Mouse (Mus musculus) forebrain, embryonic 16.5 days (tissue): ENCODE data around the gene Slc2a5. TPM values are rescaled to one million over a fixed set of nuclear protein-coding genes. Genes with fewer than 3 reads are reported as not detected.

Experiments used
- ATAC-seq: fragments of 200-750 bp; cut with Nextera tagmentation; 2 replicates; pipeline ENCODE4 v1.8.0; 2017; ENCODE audit warnings: mild to moderate bottlenecking, moderate library complexity
- H3K27ac ChIP-seq: fragments of 300-500 bp; sonication (generic); 2 replicates; pipeline ENCODE4 v1.5.1; 2014; ENCODE audit warnings: low read length, control low read depth
- H3K27me3 ChIP-seq: fragments of 300-500 bp; sonication (generic); replicated peaks from 2 replicates; pipeline ENCODE4 v1.6.1; 2014; ENCODE audit warnings: low read length; ENCODE audit not compliant: control insufficient read depth, insufficient read depth
- H3K36me3 ChIP-seq: fragments of 300-500 bp; sonication (generic); 2 replicates; pipeline ENCODE4 v1.6.1; 2014; ENCODE audit not compliant: control insufficient read depth, insufficient read depth
- H3K4me1 ChIP-seq: fragments of 300-500 bp; sonication (generic); replicated peaks from 2 replicates; pipeline ENCODE4 v1.6.1; 2014; ENCODE audit warnings: low read length; ENCODE audit not compliant: control insufficient read depth, insufficient read depth
- H3K4me2 ChIP-seq: fragments of 300-500 bp; sonication (generic); 2 replicates; pipeline ENCODE4 v1.6.1; 2014; ENCODE audit warnings: mild to moderate bottlenecking, low read length, control low read depth
- H3K4me3 ChIP-seq: fragments of 300-500 bp; sonication (generic); replicated peaks from 2 replicates; pipeline ENCODE4 v1.5.1; 2014; ENCODE audit warnings: mild to moderate bottlenecking, low read length, control low read depth
- H3K9ac ChIP-seq: fragments of 300-500 bp; sonication (generic); replicated peaks from 2 replicates; pipeline ENCODE4 v1.6.1; 2014; ENCODE audit warnings: low read depth, low read length, control low read depth
- H3K9me3 ChIP-seq: fragments of 300-500 bp; sonication (generic); 2 replicates; pipeline ENCODE4 v1.6.1; 2016; ENCODE audit warnings: low read length; ENCODE audit not compliant: control insufficient read depth
- WGBS: fragments of 180-500 bp; shearing (Covaris S2); extraction: QIAGEN DNeasy Blood & Tissue Kit; methylation state at CpG from one replicate; pipeline ENCODE4 v1.1.7; 2014; 5-methylcytosine and 5-hydroxymethylcytosine counted together
- polyA plus RNA-seq: library from polyadenylated mRNA; unstranded; fragments of >200 nt; fragmentation: Nextera tagmentation; extraction: Ambion mirVana; gene quantifications from 2 replicates; pipeline ENCODE4 v1.2.1, GENCODE M21; 2015

Gene Slc2a5
- polyA plus RNA-seq, 1 experiment from 2014 or later = 2.7 TPM

GRCm38 (mm10) chr4:150085366-150085765 is 33.7 kb upstream of the Slc2a5 start:
- Histone ChIP-seq H3K9me3 (no peaks in the 10 kb centered on the region; the same call in 1 of the 2 replicates), H3K27me3 (peaks cover 15% of the 10 kb centered on the region), H3K27ac (no peak overlapping the region), H3K9ac (no peak overlapping the region), H3K4me2 (no peak overlapping the region), H3K4me1 (peaks cover 10% of the 10 kb centered on the region), H3K36me3 (no peaks in the 10 kb centered on the region), H3K4me3 (no peak overlapping the region)
- 68% methylated on average over 4 of the region's 4 CpGs for WGBS
- ATAC-seq = no peak

GRCm38 (mm10) chr4:150086841-150087160 is 32.3 kb upstream of the Slc2a5 start:
- peak overlapping the region; percentile 66 for H3K9ac ChIP-seq
- no peak overlapping the region for H3K27ac ChIP-seq
- ATAC-seq = no peak

GRCm38 (mm10) chr4:150087161-150087889 is 31.8 kb upstream of the Slc2a5 start, which contains the start of gene Gpr157:
Gene Gpr157, plus strand, starts transcription at chr4:150087365.
- H3K36me3 ChIP-seq = no peaks in the 10 kb centered on the region
- WGBS = 0% methylated on average over 55 of the region's 56 CpGs
- peak within 1 kb of the TSS; percentile 99 for H3K4me2 ChIP-seq
- no peak within 1 kb of the TSS; the same call in 1 of the 2 replicates for H3K27ac ChIP-seq
- ATAC-seq = peak; percentile 97
- peak within 1 kb of the TSS; percentile 66 for H3K9ac ChIP-seq
- H3K9me3 ChIP-seq = no peaks in the 10 kb centered on the region; the same call in 1 of the 2 replicates
- peak within 1 kb of the TSS; percentile 58 for H3K4me3 ChIP-seq
- H3K4me1 ChIP-seq = peaks cover 10% of the 10 kb centered on the region
- peaks cover 17% of the 10 kb centered on the region for H3K27me3 ChIP-seq

More at GRCm38 (mm10) chr4:150086841-150087160, 32.3 kb upstream of the Slc2a5 start:
- Histone ChIP-seq H3K9me3 (no peaks in the 10 kb centered on the region; the same call in 1 of the 2 replicates), H3K36me3 (no peaks in the 10 kb centered on the region), H3K27me3 (peaks cover 16% of the 10 kb centered on the region), H3K4me3 (peak overlapping the region; percentile 58), H3K4me1 (peaks cover 10% of the 10 kb centered on the region), H3K4me2 (peak overlapping the region; percentile 99)
- 2% methylated on average over 7 of the region's 7 CpGs for WGBS

- no peak for ATAC-seq
Observed at GRCm38 (mm10) chr4:150087890-150088530, 31.1 kb upstream of the Slc2a5 start.

DNA sequence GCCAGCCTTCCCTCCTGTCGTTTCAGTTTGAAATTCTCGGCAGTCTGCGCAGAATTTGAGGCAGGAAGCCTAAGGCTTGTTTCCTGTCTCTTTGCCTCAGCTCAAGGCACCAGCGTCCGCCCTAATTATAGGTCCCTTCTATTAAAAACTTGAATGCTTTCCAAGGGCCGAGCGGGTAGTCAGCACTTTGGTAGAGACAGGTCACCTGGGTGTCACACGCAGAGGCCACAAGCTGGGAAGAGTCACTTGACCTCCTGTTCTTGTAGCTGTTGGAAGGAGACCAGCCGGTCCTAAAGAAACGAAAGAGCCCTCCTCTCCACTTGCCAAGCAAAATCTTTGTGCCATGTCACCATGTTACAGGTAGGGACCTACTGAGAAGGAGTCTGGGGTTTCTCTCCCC is 30.0 kb upstream of the Slc2a5 start:
- Histone ChIP-seq H3K9me3 (no peaks in the 10 kb centered on the region; the same call in 1 of the 2 replicates), H3K9ac (no peak overlapping the region), H3K36me3 (no peaks in the 10 kb centered on the region), H3K27me3 (peaks cover 17% of the 10 kb centered on the region), H3K4me2 (no peak overlapping the region), H3K4me1 (peaks cover 10% of the 10 kb centered on the region), H3K4me3 (no peak overlapping the region), H3K27ac (no peak overlapping the region)
- 74% methylated on average over 10 of the region's 10 CpGs for WGBS
- no peak for ATAC-seq

More at GRCm38 (mm10) chr4:150087890-150088530, 31.1 kb upstream of the Slc2a5 start:
- no peaks in the 10 kb centered on the region for H3K36me3 ChIP-seq
- WGBS = 16% methylated on average over 29 of the region's 29 CpGs
- peaks cover 10% of the 10 kb centered on the region for H3K4me1 ChIP-seq
- peak overlapping the region; percentile 99 for H3K4me2 ChIP-seq
- H3K27me3 ChIP-seq = peaks cover 17% of the 10 kb centered on the region
- no peak overlapping the region for H3K27ac ChIP-seq
- peak overlapping the region; percentile 58 for H3K4me3 ChIP-seq
- no peaks in the 10 kb centered on the region; the same call in 1 of the 2 replicates for H3K9me3 ChIP-seq
- peak overlapping the region; percentile 66 for H3K9ac ChIP-seq

DNA sequence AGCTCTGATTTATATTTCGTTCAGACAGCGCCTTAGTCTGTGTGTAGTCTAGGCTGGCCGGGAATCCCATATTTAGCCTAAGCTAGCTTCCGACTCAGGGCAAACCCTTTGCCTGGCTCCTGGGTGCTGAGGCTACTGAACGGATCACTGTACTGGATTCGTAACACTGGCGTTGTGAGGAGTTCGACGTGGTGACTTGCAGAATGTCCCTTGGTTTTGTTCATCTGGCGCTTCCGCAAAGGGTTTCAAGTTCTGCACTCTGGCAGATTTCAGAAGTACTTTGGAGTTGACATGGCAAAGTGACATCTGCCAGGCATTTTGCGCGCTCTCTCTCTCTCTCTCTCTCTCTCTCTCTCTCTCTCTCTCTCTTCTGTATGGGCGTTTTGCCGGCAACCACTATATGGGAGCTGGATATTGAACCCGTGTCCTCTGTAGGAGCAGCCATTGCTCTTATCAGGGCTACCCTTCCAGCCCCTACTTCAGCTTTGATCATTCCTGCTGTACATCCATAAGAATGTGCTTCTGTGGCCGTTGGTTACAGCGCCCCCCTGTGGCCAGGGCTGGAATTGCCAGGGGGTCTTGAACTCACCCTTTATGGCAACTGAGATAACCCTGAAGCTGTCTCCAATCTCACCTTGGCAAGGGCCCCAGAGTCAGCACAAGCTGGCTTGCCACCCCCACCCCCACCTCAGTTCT is 27.0 kb upstream of the Slc2a5 start:
- H3K36me3 ChIP-seq = no peaks in the 10 kb centered on the region
- 80% methylated on average over 18 of the region's 18 CpGs for WGBS
- peaks cover 8% of the 10 kb centered on the region for H3K4me1 ChIP-seq
- no peak for ATAC-seq
- no peak overlapping the region for H3K9ac ChIP-seq
- peaks cover 17% of the 10 kb centered on the region for H3K27me3 ChIP-seq
- H3K27ac ChIP-seq = no peak overlapping the region
- no peaks in the 10 kb centered on the region for H3K9me3 ChIP-seq
- no peak overlapping the region for H3K4me3 ChIP-seq
- H3K4me2 ChIP-seq = no peak overlapping the region

GRCm38 (mm10) chr4:150092583-150092902 is 26.5 kb upstream of the Slc2a5 start:
- H3K4me3 ChIP-seq = no peak overlapping the region
- peaks cover 17% of the 10 kb centered on the region for H3K27me3 ChIP-seq
- H3K9ac ChIP-seq = no peak overlapping the region
- no peaks in the 10 kb centered on the region for H3K36me3 ChIP-seq
- 54% methylated on average over 3 of the region's 3 CpGs for WGBS
- no peak overlapping the region for H3K27ac ChIP-seq
- H3K4me1 ChIP-seq = peaks cover 6% of the 10 kb centered on the region
- no peaks in the 10 kb centered on the region for H3K9me3 ChIP-seq
- no peak for ATAC-seq
- H3K4me2 ChIP-seq = no peak overlapping the region

GRCm38 (mm10) chr4:150093560-150094462 is 25.3 kb upstream of the Slc2a5 start:
- H3K36me3 ChIP-seq = no peaks in the 10 kb centered on the region
- WGBS = 23% methylated on average over 10 of the region's 12 CpGs
- H3K4me2 ChIP-seq = no peak overlapping the region
- no peak overlapping the region for H3K4me3 ChIP-seq
- H3K27ac ChIP-seq = no peak overlapping the region
- no peak for ATAC-seq
- no peak overlapping the region for H3K9ac ChIP-seq
- no peaks in the 10 kb centered on the region for H3K4me1 ChIP-seq
- peaks cover 11% of the 10 kb centered on the region for H3K27me3 ChIP-seq
- H3K9me3 ChIP-seq = no peaks in the 10 kb centered on the region
